Mouse (Mus musculus): ENCODE data around the gene Tmem160. TPM values are rescaled to one million over a fixed set of nuclear protein-coding genes. Genes with fewer than 3 reads are reported as not detected.

Gene Tmem160
- total and polyA plus RNA-seq, 3 experiments, result 30.9 to 89.1 (median 48.9) TPM

GRCm38 (mm10) chr7:16404315-16405072 lies 48.1 kb upstream of the Tmem160 start:
- Histone ChIP-seq H3K4me2 (ENCODE audit: insufficient read depth, low read depth, poor library complexity, severe bottlenecking) (peak overlapping the region; percentile 69; the same call in 1 of the 2 replicates), H3K79me2 (replicated peaks; ENCODE audit: control insufficient read depth, extremely low read depth, insufficient read depth, poor library complexity, severe bottlenecking) (peaks cover 51% of the 10 kb centered on the region), H3K4me1 (ENCODE audit: control insufficient read depth in 1 of 2, insufficient read depth in 2 of 2) (peaks cover 11 to 48% of the 10 kb centered on the region in 2 experiments), H3K27ac (ENCODE audit: insufficient read depth, low read depth) (peak overlapping the region; percentile 93), H3K9ac (ENCODE audit: insufficient read depth, low read depth) (peak overlapping the region; percentile 61; the same call in 1 of the 2 replicates), H3K9me3 (replicated peaks; ENCODE audit: low read length) (no peaks in the 10 kb centered on the region), H3K36me3 (replicated peaks in 1 of 2; ENCODE audit: control insufficient read depth in 1 of 2, insufficient read depth in 1 of 2, low read length in 1 of 2) (peaks cover 0 to 27% of the 10 kb centered on the region in 2 experiments), H3K4me3 (replicated peaks in 1 of 3; ENCODE audit: low read depth in 2 of 3, low read length in 2 of 3, poor library complexity in 1 of 3) (peak overlapping the region in 1 of 3 experiments; percentile 6), H3K27me3 (replicated peaks) (no peaks in the 10 kb centered on the region)
- TF ChIP-seq NELFE (IDR thresholded peaks at IDR 0.05; ENCODE audit: low read depth, low read length), result no peak
- TF ChIP-seq POLR2AphosphoS2 (IDR thresholded peaks at IDR 0.05; ENCODE audit: low read depth, low read length), result no peak
- TF ChIP-seq TBP (conservative IDR thresholded peaks at IDR 0.05; ENCODE audit: low read depth, low read length), result no peak
- no peak for TF ChIP-seq ZNF384 (IDR thresholded peaks at IDR 0.05; ENCODE audit: low read depth, low read length)
- TF ChIP-seq MAX (IDR thresholded peaks at IDR 0.05; ENCODE audit: low read length), result no peak
- TF ChIP-seq ELF1 (IDR thresholded peaks at IDR 0.05; ENCODE audit: low read depth, low read length), result no peak
- TF ChIP-seq HCFC1 (IDR thresholded peaks at IDR 0.05; ENCODE audit: low read depth, low read length), result no peak
- no peak for TF ChIP-seq TCF12 (IDR thresholded peaks at IDR 0.05; ENCODE audit: low read depth, low read length)
- no peak for TF ChIP-seq CHD2 (IDR thresholded peaks at IDR 0.05; ENCODE audit: low read length)
- TF ChIP-seq JUN (IDR thresholded peaks at IDR 0.05; ENCODE audit: insufficient read depth, low read depth, low read length), result no peak
- no peak for TF ChIP-seq RCOR1 (conservative IDR thresholded peaks at IDR 0.05; ENCODE audit: low read depth, low read length)
- TF ChIP-seq BHLHE40 (IDR thresholded peaks at IDR 0.05; ENCODE audit: low read depth, low read length), result no peak
- no peak for TF ChIP-seq ZC3H11A (IDR thresholded peaks at IDR 0.05; ENCODE audit: low read depth, low read length)
- no peak for TF ChIP-seq MAFK (IDR thresholded peaks at IDR 0.05; ENCODE audit: insufficient replicate concordance, low read length)
- TF ChIP-seq E2F4 (IDR thresholded peaks at IDR 0.05; ENCODE audit: insufficient replicate concordance, low read depth, low read length), result no peak
- TF ChIP-seq MYC (IDR thresholded peaks at IDR 0.05; ENCODE audit: low read depth, low read length), result no peak
- no peak for TF ChIP-seq NRF1 (IDR thresholded peaks at IDR 0.05; ENCODE audit: low read depth, low read length)
- TF ChIP-seq ZKSCAN1 (IDR thresholded peaks at IDR 0.05; ENCODE audit: borderline replicate concordance, low read depth, low read length), result no peak
- dilution Hi-C loops (cut with MboI; ENCODE audit: extremely low pct_ligation_motif_present, extremely low pct_unique_long_range_greater_than_20kb, low sequenced_read_pairs) (no loop called here), in situ Hi-C loops (cut with MboI; ENCODE audit: low pct_ligation_motif_present, low pct_unique_long_range_greater_than_20kb, low sequenced_read_pairs) (no loop called here)
- DNase-seq (ENCODE audit: extremely low read depth), result no peak

- in situ Hi-C loops (cut with MboI; ENCODE audit: low pct_ligation_motif_present, low pct_unique_long_range_greater_than_20kb, low sequenced_read_pairs), result no loop called here
- H3K4me1 ChIP-seq (ENCODE audit: control insufficient read depth in 1 of 2, insufficient read depth in 2 of 2), result peaks cover 11 to 48% of the 10 kb centered on the region in 2 experiments
- TF ChIP-seq MAX (IDR thresholded peaks at IDR 0.05; ENCODE audit: low read length) (peak; percentile 37; the same call in 1 of the 2 replicates), ZMIZ1 (IDR thresholded peaks at IDR 0.05; ENCODE audit: low read depth, low read length) (no peak), MYC (IDR thresholded peaks at IDR 0.05; ENCODE audit: low read depth, low read length) (no peak), POLR2AphosphoS2 (IDR thresholded peaks at IDR 0.05; ENCODE audit: low read depth, low read length) (no peak), ZNF384 (IDR thresholded peaks at IDR 0.05; ENCODE audit: low read depth, low read length) (no peak), IRF4 (IDR thresholded peaks at IDR 0.05; ENCODE audit: low read depth, low read length) (peak; percentile 5; the same call in 1 of the 2 replicates), MXI1 (IDR thresholded peaks at IDR 0.05; ENCODE audit: low read depth, low read length) (0 out of 2 replicates have a peak, but pooled peaks have one; percentile 47), CHD1 (IDR thresholded peaks at IDR 0.05; ENCODE audit: low read depth, low read length) (peak; percentile 86), CTCF (conservative IDR thresholded peaks at IDR 0.05 in 1 of 2, IDR thresholded peaks at IDR 0.05 in 1 of 2; ENCODE audit: low read depth in 2 of 2, low read length in 2 of 2) (no peak), CHD2 (IDR thresholded peaks at IDR 0.05; ENCODE audit: low read length) (0 out of 2 replicates have a peak, but pooled peaks have one; percentile 34), SIN3A (IDR thresholded peaks at IDR 0.05; ENCODE audit: low read length) (peak; percentile 58; the same call in 1 of the 2 replicates)
Observed at GRCm38 (mm10) chr7:16405073-16405455, 47.5 kb upstream of the Tmem160 start.

More at GRCm38 (mm10) chr7:16405073-16405455, 47.5 kb upstream of the Tmem160 start:
- dilution Hi-C loops (cut with MboI; ENCODE audit: extremely low pct_ligation_motif_present, extremely low pct_unique_long_range_greater_than_20kb, low sequenced_read_pairs), result no loop called here
- H3K4me3 ChIP-seq (replicated peaks in 1 of 3; ENCODE audit: low read depth in 2 of 3, low read length in 2 of 3, poor library complexity in 1 of 3), result peak overlapping the region in 1 of 3 experiments; percentile 6
- peak overlapping the region; percentile 93 for H3K27ac ChIP-seq (ENCODE audit: insufficient read depth, low read depth)
- H3K27me3 ChIP-seq (replicated peaks), result no peaks in the 10 kb centered on the region
- peak overlapping the region; percentile 69; the same call in 1 of the 2 replicates for H3K4me2 ChIP-seq (ENCODE audit: insufficient read depth, low read depth, poor library complexity, severe bottlenecking)
- H3K9ac ChIP-seq (ENCODE audit: insufficient read depth, low read depth), result peak overlapping the region; percentile 61; the same call in 1 of the 2 replicates
- no peak for DNase-seq (ENCODE audit: extremely low read depth)
- peaks cover 51% of the 10 kb centered on the region for H3K79me2 ChIP-seq (replicated peaks; ENCODE audit: control insufficient read depth, extremely low read depth, insufficient read depth, poor library complexity, severe bottlenecking)
- no peaks in the 10 kb centered on the region for H3K9me3 ChIP-seq (replicated peaks; ENCODE audit: low read length)
- H3K36me3 ChIP-seq (replicated peaks in 1 of 2; ENCODE audit: control insufficient read depth in 1 of 2, insufficient read depth in 1 of 2, low read length in 1 of 2), result peaks cover 0 to 29% of the 10 kb centered on the region in 2 experiments

Measured in CH12.LX (cell line).